Mouse (Mus musculus): ENCODE results near the gene Crim1. TPM values are rescaled to one million over a fixed set of nuclear protein-coding genes. Genes with fewer than 3 reads are reported as not detected.

Crim1 gene
- polyA plus RNA-seq, 1 experiment = 3.2 TPM

DNA sequence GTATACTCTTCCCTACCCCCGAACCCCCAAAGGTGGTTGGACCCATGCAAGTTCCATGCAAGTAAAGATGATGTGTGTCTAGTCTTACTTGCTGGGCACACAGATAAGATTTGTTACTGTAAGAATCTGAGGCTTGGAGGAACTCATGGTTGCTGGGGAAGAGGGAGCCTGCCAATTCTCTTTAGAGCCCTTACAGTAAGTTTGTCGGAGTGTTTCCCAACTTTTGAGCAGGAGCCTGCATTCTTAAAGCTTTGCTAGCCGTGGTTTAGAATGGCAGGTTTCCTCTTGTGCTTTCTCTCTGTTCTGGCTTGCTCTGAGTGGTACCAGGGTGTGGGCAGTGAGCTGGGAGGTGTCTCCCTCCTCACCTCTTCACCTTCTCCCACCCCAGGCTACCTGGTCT lies 7.2 kb downstream of the Crim1 start:
- Histone ChIP-seq H3K36me3 (replicated peaks; ENCODE audit: low read length) (no peaks in the 10 kb centered on the region), H3K4me1 (peaks cover 43% of the 10 kb centered on the region)

DNA sequence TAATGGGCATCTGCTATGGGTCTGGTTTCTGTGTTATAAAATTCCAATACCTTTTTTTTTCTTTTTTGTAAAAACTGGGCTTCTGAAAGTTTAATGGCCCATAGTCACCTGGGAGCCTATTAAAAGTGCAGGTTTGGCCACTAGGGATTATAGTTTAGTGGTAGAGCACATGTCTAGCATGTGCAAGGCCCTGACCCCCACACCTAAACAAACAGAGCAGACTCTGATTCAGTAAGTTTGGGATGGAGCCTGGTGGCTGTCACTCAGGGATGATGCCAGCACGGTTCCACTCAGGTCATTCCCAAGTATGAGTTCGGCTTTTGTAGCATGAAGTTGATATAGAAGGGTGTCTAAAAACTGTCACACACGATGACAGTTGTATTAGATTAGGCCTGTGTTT lies 8.8 kb downstream of the Crim1 start:
- H3K9me3 ChIP-seq = no peaks in the 10 kb centered on the region
- TF ChIP-seq GATA1 (IDR thresholded peaks at IDR 0.05; ENCODE audit: borderline replicate concordance, low read length) = no peak
- H3K4me3 ChIP-seq (replicated peaks) = no peak overlapping the region
- no peaks in the 10 kb centered on the region for H3K27me3 ChIP-seq (replicated peaks)
- peaks cover 34% of the 10 kb centered on the region for H3K4me1 ChIP-seq
- H3K36me3 ChIP-seq (replicated peaks; ENCODE audit: low read length) = no peaks in the 10 kb centered on the region

More for the DNA sequence above, 7.2 kb downstream of the Crim1 start:
- TF ChIP-seq FLI1 (IDR thresholded peaks at IDR 0.05; ENCODE audit: low read length) = no peak
- TF ChIP-seq GATA1 (IDR thresholded peaks at IDR 0.05; ENCODE audit: borderline replicate concordance, low read length) = no peak
- Histone ChIP-seq H3K27me3 (replicated peaks) (no peaks in the 10 kb centered on the region), H3K4me3 (replicated peaks) (no peak overlapping the region), H3K9me3 (no peaks in the 10 kb centered on the region)

DNA sequence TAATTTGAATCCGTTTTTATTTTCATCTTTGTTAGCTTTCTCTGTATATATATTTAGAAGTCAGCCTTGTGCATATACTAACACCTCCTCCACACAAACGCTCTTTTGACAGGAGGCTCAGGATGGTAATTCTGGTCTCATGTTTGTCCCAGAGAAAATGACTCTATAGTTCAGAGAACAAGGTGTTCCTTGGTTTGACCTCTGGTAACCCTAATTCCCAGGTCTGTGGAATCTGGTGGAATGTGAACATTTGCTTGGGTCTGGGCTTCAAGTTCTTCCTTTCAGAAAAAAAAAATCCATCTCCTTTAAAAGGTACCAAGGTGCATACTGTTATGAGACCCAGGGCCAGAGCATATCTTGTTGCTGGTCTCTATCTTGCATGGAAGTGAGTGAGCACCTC lies 9.6 kb downstream of the Crim1 start:
- peaks cover 4% of the 10 kb centered on the region for H3K36me3 ChIP-seq (replicated peaks; ENCODE audit: low read length)
- no peak for TF ChIP-seq FLI1 (IDR thresholded peaks at IDR 0.05; ENCODE audit: low read length)
- TF ChIP-seq GATA1 (IDR thresholded peaks at IDR 0.05; ENCODE audit: borderline replicate concordance, low read length) = no peak
- no peaks in the 10 kb centered on the region for H3K27me3 ChIP-seq (replicated peaks)
- peaks cover 30% of the 10 kb centered on the region for H3K4me1 ChIP-seq
- H3K9me3 ChIP-seq = no peaks in the 10 kb centered on the region
- H3K4me3 ChIP-seq (replicated peaks) = no peak overlapping the region

DNA sequence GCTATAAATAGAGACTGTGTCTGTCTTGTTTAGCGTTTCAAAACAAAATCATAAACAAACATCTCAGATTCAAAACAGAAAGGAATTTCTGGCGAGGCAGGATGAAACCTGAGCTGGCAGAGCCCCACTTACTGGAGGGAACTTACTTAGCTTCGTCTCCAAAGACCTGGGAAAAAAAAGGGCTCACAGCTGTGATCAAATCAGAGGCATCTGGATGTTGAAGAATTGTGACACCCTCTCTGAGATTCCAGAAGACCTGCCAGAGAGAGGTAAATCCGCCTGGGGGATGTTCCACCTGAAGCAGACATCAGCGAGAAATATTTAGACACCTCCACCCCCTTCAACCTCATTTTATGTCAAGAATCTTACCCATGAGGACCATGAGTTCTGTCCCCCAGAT lies 11.8 kb downstream of the Crim1 start:
- Histone ChIP-seq H3K36me3 (replicated peaks; ENCODE audit: low read length) (peaks cover 5% of the 10 kb centered on the region), H3K27me3 (replicated peaks) (no peaks in the 10 kb centered on the region), H3K4me3 (replicated peaks) (no peak overlapping the region), H3K9me3 (no peaks in the 10 kb centered on the region), H3K4me1 (peaks cover 16% of the 10 kb centered on the region)
- TF ChIP-seq FLI1 (IDR thresholded peaks at IDR 0.05; ENCODE audit: low read length) (no peak), GATA1 (IDR thresholded peaks at IDR 0.05; ENCODE audit: borderline replicate concordance, low read length) (no peak)

DNA sequence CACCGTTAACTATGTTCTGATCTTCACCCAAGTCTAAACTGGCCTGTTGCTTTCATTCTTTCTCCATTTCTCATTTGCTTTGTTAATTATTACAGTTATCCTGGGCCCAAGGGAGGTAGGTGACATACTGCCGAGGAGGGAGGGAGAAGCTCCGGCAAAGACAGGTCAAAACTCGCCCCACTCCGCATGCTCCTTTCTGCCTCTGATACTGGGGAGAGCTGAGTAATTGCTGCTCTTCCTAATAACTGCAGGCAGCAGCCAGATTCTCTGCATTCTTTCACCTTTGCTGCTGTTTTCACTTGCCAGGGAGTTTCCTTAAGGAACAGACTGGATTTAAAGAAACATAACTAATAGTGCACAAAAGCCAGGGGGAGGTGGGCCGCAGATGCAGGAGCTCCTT lies 13.1 kb downstream of the Crim1 start:
- H3K4me3 ChIP-seq (replicated peaks) = no peak overlapping the region
- TF ChIP-seq GATA1 (IDR thresholded peaks at IDR 0.05; ENCODE audit: borderline replicate concordance, low read length) = no peak
- TF ChIP-seq FLI1 (IDR thresholded peaks at IDR 0.05; ENCODE audit: low read length) = no peak
- peaks cover 8% of the 10 kb centered on the region; the same call in 1 of the 2 replicates for H3K4me1 ChIP-seq
- H3K9me3 ChIP-seq = no peaks in the 10 kb centered on the region
- H3K36me3 ChIP-seq (replicated peaks; ENCODE audit: low read length) = peaks cover 12% of the 10 kb centered on the region
- H3K27me3 ChIP-seq (replicated peaks) = no peaks in the 10 kb centered on the region

DNA sequence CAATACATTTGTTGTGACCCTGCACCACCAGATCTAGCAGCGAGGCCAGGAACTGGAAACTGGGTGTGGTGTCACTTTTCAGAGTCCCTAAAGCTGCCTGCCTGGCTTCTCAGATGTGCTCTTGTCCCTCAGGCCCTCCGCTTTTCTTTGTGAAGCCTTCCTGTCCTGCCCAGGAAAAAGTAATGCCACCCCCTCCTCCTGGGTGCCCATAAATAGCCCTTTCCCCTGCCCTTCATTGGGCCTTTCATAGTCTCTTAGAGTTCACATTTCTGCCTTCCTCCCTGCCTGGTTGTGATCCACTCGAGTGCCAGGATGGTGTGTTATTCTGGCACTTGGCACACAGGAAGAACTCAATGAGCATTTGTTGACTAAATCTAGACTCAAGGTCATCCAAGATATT lies 16.5 kb downstream of the Crim1 start:
- no peak for TF ChIP-seq FLI1 (IDR thresholded peaks at IDR 0.05; ENCODE audit: low read length)
- TF ChIP-seq GATA1 (IDR thresholded peaks at IDR 0.05; ENCODE audit: borderline replicate concordance, low read length) = no peak

DNA sequence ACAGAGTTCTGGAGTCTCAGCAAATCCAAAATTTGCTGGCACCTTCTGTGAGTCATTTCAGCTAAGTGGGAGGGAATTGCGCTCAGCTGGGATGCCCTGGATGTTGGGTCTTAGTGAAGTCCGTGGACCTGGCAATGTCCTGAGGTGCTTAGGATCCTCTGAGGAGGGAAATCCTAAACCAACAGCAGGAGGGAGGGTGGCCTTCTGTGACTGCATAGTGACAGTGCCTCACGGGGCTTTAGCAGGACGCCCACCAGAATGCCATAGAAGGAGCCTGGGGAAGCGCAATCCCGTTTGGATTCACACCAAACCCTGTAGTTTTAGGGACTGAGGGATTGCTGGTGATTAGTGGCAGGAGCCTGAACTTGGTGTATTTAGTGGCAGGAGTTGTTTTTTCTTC lies 17.4 kb downstream of the Crim1 start:
- H3K36me3 ChIP-seq (replicated peaks; ENCODE audit: low read length) = peaks cover 17% of the 10 kb centered on the region
- TF ChIP-seq FLI1 (IDR thresholded peaks at IDR 0.05; ENCODE audit: low read length) (no peak), GATA1 (IDR thresholded peaks at IDR 0.05; ENCODE audit: borderline replicate concordance, low read length) (no peak)
- no peak overlapping the region for H3K4me3 ChIP-seq (replicated peaks)
- H3K27me3 ChIP-seq (replicated peaks) = no peaks in the 10 kb centered on the region
- peaks cover 12% of the 10 kb centered on the region for H3K4me1 ChIP-seq
- no peaks in the 10 kb centered on the region for H3K9me3 ChIP-seq

More for the DNA sequence above, 16.5 kb downstream of the Crim1 start:
- no peaks in the 10 kb centered on the region for H3K27me3 ChIP-seq (replicated peaks)
- no peak overlapping the region for H3K4me3 ChIP-seq (replicated peaks)
- H3K4me1 ChIP-seq = peaks cover 8% of the 10 kb centered on the region; the same call in 1 of the 2 replicates
- H3K36me3 ChIP-seq (replicated peaks; ENCODE audit: low read length) = peaks cover 17% of the 10 kb centered on the region
- H3K9me3 ChIP-seq = no peaks in the 10 kb centered on the region

DNA sequence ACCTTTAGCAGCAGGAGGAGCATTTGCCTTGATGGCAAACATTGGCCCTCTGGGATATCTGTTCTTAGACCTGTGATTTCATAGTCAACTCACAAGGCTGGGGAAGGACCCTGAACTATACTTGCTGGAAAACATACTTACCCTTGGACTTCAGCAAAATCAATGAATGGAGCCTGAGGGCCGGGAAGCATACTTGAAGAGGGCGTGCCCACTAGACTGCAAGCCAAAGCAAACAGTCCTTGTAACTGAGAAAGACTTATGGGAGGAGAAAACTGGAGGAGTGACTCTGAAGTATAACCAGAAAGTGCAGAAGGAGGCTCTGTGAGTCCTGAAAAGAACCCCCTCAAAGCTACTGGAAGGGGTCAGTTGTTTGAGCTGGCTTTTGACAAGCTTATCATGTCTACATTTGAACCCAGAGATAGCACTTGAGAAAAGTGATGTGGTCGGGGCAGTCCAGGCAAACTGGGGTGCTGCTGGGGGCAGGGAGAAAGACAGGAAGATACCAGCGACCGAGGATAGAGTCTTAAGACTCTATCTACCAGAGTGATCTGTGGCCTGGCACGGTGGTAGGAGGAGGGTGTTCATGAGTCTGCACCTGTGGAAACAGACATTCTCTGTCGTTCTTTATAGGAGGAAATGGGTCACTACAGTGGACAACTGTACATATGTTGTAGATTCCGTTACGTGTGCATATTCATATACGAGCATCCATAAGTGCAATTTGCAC lies 18.6 kb downstream of the Crim1 start:
- Histone ChIP-seq H3K36me3 (replicated peaks; ENCODE audit: low read length) (peaks cover 17% of the 10 kb centered on the region), H3K9me3 (no peaks in the 10 kb centered on the region)
- no peak for TF ChIP-seq GATA1 (IDR thresholded peaks at IDR 0.05; ENCODE audit: borderline replicate concordance, low read length)

DNA sequence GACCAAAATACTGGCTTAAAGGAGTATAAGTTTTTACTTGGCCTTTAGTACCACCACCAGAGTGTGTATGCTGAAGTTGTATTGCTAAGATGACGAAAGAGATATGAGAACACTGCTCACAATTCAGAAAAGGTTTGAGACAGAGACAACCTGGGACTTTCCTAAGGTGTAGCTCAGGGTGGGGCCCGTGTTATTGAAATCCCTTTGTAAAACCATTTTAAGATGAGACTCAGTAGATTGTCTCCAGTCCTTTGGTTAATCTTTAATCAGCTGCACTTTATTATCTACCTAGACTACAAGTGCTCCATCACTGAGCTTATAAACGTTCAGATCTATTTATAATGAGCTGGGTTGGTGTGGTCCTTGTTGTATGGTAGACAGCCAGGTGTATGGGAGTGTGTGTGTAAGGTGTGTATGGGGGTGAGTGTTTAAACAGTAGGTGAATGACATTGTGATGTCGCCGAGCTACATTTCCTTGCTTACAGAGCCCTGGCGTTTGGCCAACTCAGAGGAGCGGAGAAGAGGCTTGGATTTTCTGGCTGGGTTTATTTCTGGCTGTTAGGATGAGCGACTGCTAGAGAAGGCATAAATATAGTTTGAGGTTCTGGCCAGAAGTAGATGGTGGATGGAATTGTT lies 21.1 kb downstream of the Crim1 start:
- peaks cover 12% of the 10 kb centered on the region for H3K4me1 ChIP-seq
- no peaks in the 10 kb centered on the region for H3K9me3 ChIP-seq
- no peak for TF ChIP-seq FLI1 (IDR thresholded peaks at IDR 0.05; ENCODE audit: low read length)
- no peak for TF ChIP-seq GATA1 (IDR thresholded peaks at IDR 0.05; ENCODE audit: borderline replicate concordance, low read length)
- peaks cover 12% of the 10 kb centered on the region for H3K36me3 ChIP-seq (replicated peaks; ENCODE audit: low read length)
- no peak overlapping the region for H3K4me3 ChIP-seq (replicated peaks)
- H3K27me3 ChIP-seq (replicated peaks) = no peaks in the 10 kb centered on the region

More for the DNA sequence above, 18.6 kb downstream of the Crim1 start:
- H3K4me1 ChIP-seq = peaks cover 12% of the 10 kb centered on the region
- H3K4me3 ChIP-seq (replicated peaks) = no peak overlapping the region
- no peaks in the 10 kb centered on the region for H3K27me3 ChIP-seq (replicated peaks)

DNA sequence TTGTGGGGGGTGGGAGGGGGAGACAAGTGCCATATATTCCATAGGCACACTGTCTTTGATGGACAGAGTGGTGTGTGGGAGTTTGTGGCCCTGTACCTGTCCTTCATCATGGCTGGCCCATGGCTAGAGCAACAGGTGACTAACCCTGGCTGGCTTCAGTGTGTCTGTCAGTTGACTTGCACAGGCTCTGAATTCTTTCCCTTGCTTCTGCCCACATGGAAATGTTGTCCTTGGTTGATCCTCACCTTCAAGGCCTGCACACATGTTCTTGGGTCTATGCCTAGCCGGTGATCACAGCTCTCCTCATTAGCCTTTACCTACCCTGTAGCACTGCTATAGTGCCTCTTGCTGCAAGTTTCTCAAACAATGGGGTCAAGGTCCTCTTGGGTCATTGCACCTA lies 21.8 kb downstream of the Crim1 start:
- Histone ChIP-seq H3K36me3 (replicated peaks; ENCODE audit: low read length) (peaks cover 12% of the 10 kb centered on the region), H3K4me1 (peaks cover 7% of the 10 kb centered on the region; the same call in 1 of the 2 replicates), H3K27me3 (replicated peaks) (no peaks in the 10 kb centered on the region), H3K9me3 (no peaks in the 10 kb centered on the region), H3K4me3 (replicated peaks) (no peak overlapping the region)
- TF ChIP-seq GATA1 (IDR thresholded peaks at IDR 0.05; ENCODE audit: borderline replicate concordance, low read length) (no peak), FLI1 (IDR thresholded peaks at IDR 0.05; ENCODE audit: low read length) (no peak)
